Mouse (Mus musculus): ENCODE measurements around the gene Hoxa4. TPM values are rescaled to one million over a fixed set of nuclear protein-coding genes. Genes with fewer than 3 reads are reported as not detected.

Hoxa4 gene
- total and polyA plus RNA-seq, 2 experiments from 2014 or later, result 0.22 TPM; not detected in 1

DNA sequence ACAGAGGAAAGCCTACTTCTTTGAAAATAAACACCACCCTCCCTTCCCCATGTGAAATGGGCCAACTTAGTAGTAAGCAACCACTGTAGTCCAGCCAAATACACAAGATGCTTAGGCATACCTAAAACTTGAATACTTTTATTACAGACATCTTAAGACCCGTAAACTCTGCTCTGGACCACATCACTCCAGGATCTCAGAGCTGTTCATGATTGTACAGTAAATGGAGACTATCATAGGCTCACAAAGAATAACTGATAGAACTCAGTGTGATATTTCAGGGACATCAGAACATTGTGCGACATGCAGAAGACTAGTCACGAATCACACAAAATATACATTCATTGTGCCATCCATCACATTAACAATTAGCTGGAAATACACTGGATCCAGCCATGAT is 36.1 kb downstream of the Hoxa4 start:
- H3K27ac ChIP-seq (ENCODE audit: low read depth, low read length), result no peak overlapping the region
- ATAC-seq (ENCODE audit: low FRiP score) (no peak), DNase-seq (ENCODE audit: low spot score) (no peak)
- no peaks in the 10 kb centered on the region for H3K36me3 ChIP-seq (ENCODE audit: insufficient read depth, low read length)
- no peak for TF ChIP-seq CTCF (IDR thresholded peaks at IDR 0.05)
- H3K4me1 ChIP-seq (ENCODE audit: insufficient read depth, low read length), result peaks cover 5% of the 10 kb centered on the region; the same call in 1 of the 2 replicates
- H3K27me3 ChIP-seq (ENCODE audit: insufficient read depth, low read length), result peaks cover 85% of the 10 kb centered on the region
- H3K4me2 ChIP-seq (ENCODE audit: low read depth, low read length, poor library complexity, severe bottlenecking), result no peak overlapping the region
- H3K9ac ChIP-seq (replicated peaks; ENCODE audit: low read length, poor library complexity, severe bottlenecking), result no peak overlapping the region
- no peaks in the 10 kb centered on the region for H3K9me3 ChIP-seq (ENCODE audit: low read length)
- 42% methylated on average over 3 of the region's 3 CpGs for WGBS
- H3K4me3 ChIP-seq (ENCODE audit: low read depth, low read length), result no peak overlapping the region

DNA sequence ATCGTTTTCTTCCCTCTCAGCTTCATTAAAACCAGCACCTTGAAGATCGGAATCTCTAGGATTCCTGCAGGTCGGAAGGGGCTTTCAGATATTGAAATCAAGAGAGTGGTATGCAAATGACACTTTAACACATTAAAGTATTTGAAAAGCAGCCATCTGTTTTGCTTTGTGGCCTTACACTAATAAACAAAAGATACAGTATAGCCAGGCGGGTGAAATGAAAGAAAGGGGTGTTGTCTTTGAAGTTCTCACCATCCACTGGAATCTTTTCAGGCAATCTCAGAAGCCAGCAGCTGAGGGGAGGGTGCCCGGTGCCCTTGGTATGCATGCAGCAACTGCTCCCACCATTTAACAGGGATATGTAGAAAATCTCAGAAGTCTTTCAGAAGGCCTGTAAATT is 37.5 kb downstream of the Hoxa4 start:
- peaks cover 84% of the 10 kb centered on the region for H3K27me3 ChIP-seq (ENCODE audit: insufficient read depth, low read length)
- no peak for TF ChIP-seq CTCF (IDR thresholded peaks at IDR 0.05)

DNA sequence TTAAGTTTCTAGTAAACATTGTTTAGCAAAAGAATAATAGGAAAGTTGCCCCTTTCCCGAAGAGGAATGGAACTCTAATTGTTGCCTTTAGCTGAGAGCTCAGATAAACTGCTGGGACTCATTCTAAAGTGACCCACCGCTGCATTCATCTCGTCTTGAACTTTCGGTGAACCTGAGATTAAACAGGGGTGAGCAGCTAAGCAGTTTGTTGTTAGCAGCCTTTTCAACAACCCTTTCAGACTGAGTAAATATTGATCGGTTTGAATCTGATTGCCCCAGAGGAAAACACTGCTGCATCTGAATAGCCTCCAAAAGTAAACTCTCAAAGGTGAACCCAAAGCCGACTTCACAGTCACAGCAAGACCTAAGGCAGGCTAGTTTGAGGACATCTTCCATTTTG is 38.3 kb downstream of the Hoxa4 start:
- no peak for ATAC-seq (ENCODE audit: low FRiP score)
- no peak overlapping the region for H3K9ac ChIP-seq (replicated peaks; ENCODE audit: low read length, poor library complexity, severe bottlenecking)
- H3K4me2 ChIP-seq (ENCODE audit: low read depth, low read length, poor library complexity, severe bottlenecking), result no peak overlapping the region
- under 1% methylated on average over 6 of the region's 6 CpGs for WGBS
- DNase-seq (ENCODE audit: low spot score), result no peak
- no peak overlapping the region for H3K27ac ChIP-seq (ENCODE audit: low read depth, low read length)
- peaks cover 78% of the 10 kb centered on the region for H3K27me3 ChIP-seq (ENCODE audit: insufficient read depth, low read length)
- no peak overlapping the region for H3K4me3 ChIP-seq (ENCODE audit: low read depth, low read length)
- peaks cover under 1% of the 10 kb centered on the region; the same call in 1 of the 2 replicates for H3K4me1 ChIP-seq (ENCODE audit: insufficient read depth, low read length)
- no peaks in the 10 kb centered on the region for H3K36me3 ChIP-seq (ENCODE audit: insufficient read depth, low read length)
- no peak for TF ChIP-seq CTCF (IDR thresholded peaks at IDR 0.05)
- H3K9me3 ChIP-seq (ENCODE audit: low read length), result no peaks in the 10 kb centered on the region

More for the DNA sequence above, 37.5 kb downstream of the Hoxa4 start:
- no peak for DNase-seq (ENCODE audit: low spot score)
- ATAC-seq (ENCODE audit: low FRiP score), result no peak
- 8% methylated on average over 5 of the region's 5 CpGs for WGBS
- Histone ChIP-seq H3K27ac (ENCODE audit: low read depth, low read length) (no peak overlapping the region), H3K4me1 (ENCODE audit: insufficient read depth, low read length) (peaks cover 5% of the 10 kb centered on the region; the same call in 1 of the 2 replicates), H3K4me3 (ENCODE audit: low read depth, low read length) (no peak overlapping the region), H3K9me3 (ENCODE audit: low read length) (no peaks in the 10 kb centered on the region), H3K4me2 (ENCODE audit: low read depth, low read length, poor library complexity, severe bottlenecking) (no peak overlapping the region), H3K36me3 (ENCODE audit: insufficient read depth, low read length) (no peaks in the 10 kb centered on the region), H3K9ac (replicated peaks; ENCODE audit: low read length, poor library complexity, severe bottlenecking) (no peak overlapping the region)

DNA sequence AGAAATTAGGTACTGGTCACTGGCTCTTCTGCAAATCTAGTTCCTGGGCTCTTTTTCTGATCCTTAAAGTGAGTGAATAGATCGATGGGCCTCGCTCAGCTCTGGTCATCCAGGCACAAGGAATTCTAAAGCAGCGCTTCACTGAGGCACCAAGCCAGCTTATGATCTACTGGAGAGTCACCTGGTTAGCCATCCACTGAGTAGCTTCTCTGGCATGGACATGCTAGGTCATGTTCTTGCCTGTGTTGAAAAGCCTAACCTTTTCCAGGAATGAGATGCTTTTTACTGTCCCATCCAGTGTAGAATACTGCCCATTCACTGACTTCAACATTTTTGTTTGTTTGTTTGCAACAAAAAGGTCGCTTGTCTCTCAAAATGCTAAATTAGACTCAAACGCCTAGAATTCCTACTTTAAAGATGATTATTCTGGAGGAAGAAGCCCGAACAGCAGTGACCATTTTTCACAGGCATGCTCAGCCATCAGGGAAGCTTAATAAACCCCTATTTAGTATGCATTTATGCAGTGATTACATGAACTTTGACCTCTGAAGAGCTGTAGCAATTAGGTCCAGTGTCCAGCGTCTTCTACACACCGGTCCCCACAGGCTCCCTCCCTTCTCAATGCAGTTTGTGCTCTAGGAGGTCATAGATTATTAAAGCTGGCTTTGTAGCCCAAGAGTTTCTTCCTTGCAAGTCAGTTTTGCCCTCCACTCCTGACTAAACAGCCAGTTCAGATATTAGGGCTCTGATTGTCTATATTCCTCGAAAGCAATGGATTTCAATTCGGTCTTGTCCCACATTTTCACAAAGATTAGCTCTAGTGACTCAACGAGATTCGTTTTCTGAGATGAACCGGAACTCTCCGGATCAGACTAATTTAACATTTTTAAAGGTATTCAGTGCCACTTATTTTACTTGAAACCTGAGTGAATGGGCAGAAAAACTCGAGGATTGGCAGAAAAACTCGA is 39.0 kb downstream of the Hoxa4 start:
- no peak for DNase-seq (ENCODE audit: low spot score)
- H3K36me3 ChIP-seq (ENCODE audit: insufficient read depth, low read length), result no peaks in the 10 kb centered on the region
- H3K4me2 ChIP-seq (ENCODE audit: low read depth, low read length, poor library complexity, severe bottlenecking), result no peak overlapping the region
- H3K4me1 ChIP-seq (ENCODE audit: insufficient read depth, low read length), result no peaks in the 10 kb centered on the region
- H3K9ac ChIP-seq (replicated peaks; ENCODE audit: low read length, poor library complexity, severe bottlenecking), result no peak overlapping the region
- no peak overlapping the region for H3K4me3 ChIP-seq (ENCODE audit: low read depth, low read length)
- no peak for TF ChIP-seq CTCF (IDR thresholded peaks at IDR 0.05)
- ATAC-seq (ENCODE audit: low FRiP score), result no peak
- 5% methylated on average over 16 of the region's 16 CpGs for WGBS
- H3K9me3 ChIP-seq (ENCODE audit: low read length), result no peaks in the 10 kb centered on the region
- H3K27me3 ChIP-seq (ENCODE audit: insufficient read depth, low read length), result peaks cover 77% of the 10 kb centered on the region
- H3K27ac ChIP-seq (ENCODE audit: low read depth, low read length), result no peak overlapping the region

DNA sequence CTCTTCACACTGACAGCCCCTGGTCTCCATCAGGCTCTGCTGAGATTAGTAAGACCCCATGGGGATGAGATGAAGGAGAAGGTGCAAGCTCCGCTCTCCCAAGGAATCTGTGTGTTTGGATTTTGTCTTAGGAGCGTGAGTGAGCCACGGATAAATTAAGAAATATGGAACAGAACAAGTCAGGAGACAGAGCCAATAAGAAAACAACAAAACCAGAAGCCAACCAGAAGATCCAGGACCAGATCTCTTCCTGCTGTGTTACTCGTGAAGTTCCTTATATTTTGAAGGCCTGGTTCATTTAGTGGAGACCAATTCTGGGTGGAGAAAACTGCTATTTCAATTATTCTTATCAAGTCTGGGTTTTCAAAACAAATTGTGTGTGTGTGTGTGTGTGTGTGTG is 40.0 kb downstream of the Hoxa4 start:
- no peaks in the 10 kb centered on the region for H3K4me1 ChIP-seq (ENCODE audit: insufficient read depth, low read length)

DNA sequence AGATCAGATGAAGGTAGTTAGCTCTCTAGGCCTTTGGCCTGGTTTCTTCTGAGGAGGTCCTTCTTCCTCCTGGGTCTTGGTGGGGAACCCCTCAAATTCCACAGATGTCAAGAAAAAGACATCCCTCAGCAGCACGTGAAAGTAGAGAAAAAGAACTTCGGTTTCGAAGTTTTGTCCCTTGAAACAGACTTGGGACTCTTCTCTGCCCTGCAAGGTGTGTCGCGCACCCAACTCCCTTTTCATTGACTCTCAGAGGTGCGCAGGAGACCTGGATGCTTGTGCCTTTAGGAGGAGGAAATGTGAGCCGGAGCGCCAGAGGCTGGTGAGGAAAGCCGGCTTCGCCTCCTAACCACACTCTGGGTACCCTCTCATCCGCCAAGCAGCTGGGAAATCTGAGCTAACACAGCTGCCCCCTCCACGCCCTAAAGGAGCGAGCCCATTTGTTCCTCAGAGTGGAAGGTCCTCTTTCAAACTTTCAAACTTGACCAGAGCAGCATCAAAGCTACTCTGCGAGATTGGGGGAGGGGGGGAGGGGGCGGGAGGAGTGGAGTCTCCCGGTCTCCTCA is 41.1 kb downstream of the Hoxa4 start:
- Histone ChIP-seq H3K27ac (ENCODE audit: low read depth, low read length) (no peak overlapping the region), H3K4me3 (ENCODE audit: low read depth, low read length) (no peak overlapping the region), H3K9ac (replicated peaks; ENCODE audit: low read length, poor library complexity, severe bottlenecking) (no peak overlapping the region), H3K27me3 (ENCODE audit: insufficient read depth, low read length) (peaks cover 68% of the 10 kb centered on the region), H3K4me1 (ENCODE audit: insufficient read depth, low read length) (no peaks in the 10 kb centered on the region), H3K4me2 (ENCODE audit: low read depth, low read length, poor library complexity, severe bottlenecking) (no peak overlapping the region), H3K9me3 (ENCODE audit: low read length) (no peaks in the 10 kb centered on the region), H3K36me3 (ENCODE audit: insufficient read depth, low read length) (no peaks in the 10 kb centered on the region)
- DNase-seq (ENCODE audit: low spot score) (no peak), ATAC-seq (ENCODE audit: low FRiP score) (no peak)
- TF ChIP-seq CTCF (IDR thresholded peaks at IDR 0.05), result no peak
- WGBS, result 5% methylated on average over 16 of the region's 16 CpGs

More for the DNA sequence above, 40.0 kb downstream of the Hoxa4 start:
- no peak overlapping the region for H3K9ac ChIP-seq (replicated peaks; ENCODE audit: low read length, poor library complexity, severe bottlenecking)
- H3K27ac ChIP-seq (ENCODE audit: low read depth, low read length), result no peak overlapping the region
- ATAC-seq (ENCODE audit: low FRiP score), result no peak
- no peak overlapping the region for H3K4me2 ChIP-seq (ENCODE audit: low read depth, low read length, poor library complexity, severe bottlenecking)
- no peaks in the 10 kb centered on the region for H3K9me3 ChIP-seq (ENCODE audit: low read length)
- no peak for DNase-seq (ENCODE audit: low spot score)
- TF ChIP-seq CTCF (IDR thresholded peaks at IDR 0.05), result no peak
- H3K36me3 ChIP-seq (ENCODE audit: insufficient read depth, low read length), result no peaks in the 10 kb centered on the region
- H3K27me3 ChIP-seq (ENCODE audit: insufficient read depth, low read length), result peaks cover 79% of the 10 kb centered on the region
- H3K4me3 ChIP-seq (ENCODE audit: low read depth, low read length), result no peak overlapping the region
- WGBS, result 8% methylated on average over 4 of the region's 4 CpGs

MicroRNA genes within 50 kb of the gene (microRNA counts, 519-probe panel; counts per million panel counts)
- 1,627 counts per million, percentile 61 among the panel's probes with 10 or more counts for microRNA mmu-miR-196b

Small RNA genes within 50 kb of the gene (microRNA-seq; reads per million reads assigned to microRNA genes)
- gene Mir196b (ENCODE audit: borderline number of aligned reads), result 5.7 reads per million, percentile 12 among the genes with 10 or more reads in this experiment

Other genes starting within 250 kb of the Hoxa4 start
- 11.5 TPM in 2 replicates for gene Skap2, start 179.2 kb downstream of the Hoxa4 start, total RNA-seq (2014; rRNA removed)
- 9.3 and 12.5 TPM in 2 replicates for gene Skap2, start 179.2 kb downstream of the Hoxa4 start, polyA plus RNA-seq (2015; fragmentation: Nextera tagmentation; extraction: Ambion mirVana)
- gene Hoxa1, start 33.4 kb downstream of the Hoxa4 start, total RNA-seq (2014; rRNA removed), result 0.27 TPM in 1 of 2 replicates, not detected in the other
- 0.16 TPM in 1 of 2 replicates, not detected in the other for gene Hoxa1, start 33.4 kb downstream of the Hoxa4 start, polyA plus RNA-seq (2015; fragmentation: Nextera tagmentation; extraction: Ambion mirVana)
- gene Hoxa2, start 26.9 kb downstream of the Hoxa4 start, total RNA-seq (2014; rRNA removed), result 1.6 and 3.0 TPM in 2 replicates
- gene Hoxa2, start 26.9 kb downstream of the Hoxa4 start, polyA plus RNA-seq (2015; fragmentation: Nextera tagmentation; extraction: Ambion mirVana), result not detected in 2 replicates
- not detected in 2 replicates for gene 5730596B20Rik, start 14.3 kb downstream of the Hoxa4 start, total RNA-seq (2014; rRNA removed)
- gene 5730596B20Rik, start 14.3 kb downstream of the Hoxa4 start, polyA plus RNA-seq (2015; fragmentation: Nextera tagmentation; extraction: Ambion mirVana), result not detected in 2 replicates
- 10.4 TPM in 1 of 2 replicates, not detected in the other for gene Hoxa5, start 12.8 kb upstream of the Hoxa4 start, total RNA-seq (2014; rRNA removed)
- gene Hoxa5, start 12.8 kb upstream of the Hoxa4 start, polyA plus RNA-seq (2015; fragmentation: Nextera tagmentation; extraction: Ambion mirVana), result not detected in 2 replicates
- gene Hoxa6, start 17.0 kb upstream of the Hoxa4 start, total RNA-seq (2014; rRNA removed), result not detected in 2 replicates
- gene Hoxa6, start 17.0 kb upstream of the Hoxa4 start, polyA plus RNA-seq (2015; fragmentation: Nextera tagmentation; extraction: Ambion mirVana), result not detected in 2 replicates
- 1.6 TPM in 1 of 2 replicates, not detected in the other for gene Hoxa3, start 21.6 kb upstream of the Hoxa4 start, total RNA-seq (2014; rRNA removed)
- not detected in 2 replicates for gene Hoxa3, start 21.6 kb upstream of the Hoxa4 start, polyA plus RNA-seq (2015; fragmentation: Nextera tagmentation; extraction: Ambion mirVana)
- gene Gm28308, start 21.6 kb upstream of the Hoxa4 start, total RNA-seq (2014; rRNA removed), result not detected in 2 replicates
- not detected in 2 replicates for gene Gm28308, start 21.6 kb upstream of the Hoxa4 start, polyA plus RNA-seq (2015; fragmentation: Nextera tagmentation; extraction: Ambion mirVana)
- gene Hoxa7, start 30.1 kb upstream of the Hoxa4 start, total RNA-seq (2014; rRNA removed), result not detected in 2 replicates
- not detected in 2 replicates for gene Hoxa7, start 30.1 kb upstream of the Hoxa4 start, polyA plus RNA-seq (2015; fragmentation: Nextera tagmentation; extraction: Ambion mirVana)
- gene Hoxa9, start 39.3 kb upstream of the Hoxa4 start, total RNA-seq (2014; rRNA removed), result not detected in 2 replicates
- gene Hoxa9, start 39.3 kb upstream of the Hoxa4 start, polyA plus RNA-seq (2015; fragmentation: Nextera tagmentation; extraction: Ambion mirVana), result not detected in 2 replicates
- not detected in 2 replicates for gene Hoxa10, start 49.1 kb upstream of the Hoxa4 start, total RNA-seq (2014; rRNA removed)
- gene Hoxa10, start 49.1 kb upstream of the Hoxa4 start, polyA plus RNA-seq (2015; fragmentation: Nextera tagmentation; extraction: Ambion mirVana), result not detected in 2 replicates
- gene Hoxa11, start 54.1 kb upstream of the Hoxa4 start, total RNA-seq (2014; rRNA removed), result not detected in 2 replicates
- not detected in 2 replicates for gene Hoxa11, start 54.1 kb upstream of the Hoxa4 start, polyA plus RNA-seq (2015; fragmentation: Nextera tagmentation; extraction: Ambion mirVana)
- gene Hoxa13, start 69.1 kb upstream of the Hoxa4 start, total RNA-seq (2014; rRNA removed), result not detected in 2 replicates
- not detected in 2 replicates for gene Hoxa13, start 69.1 kb upstream of the Hoxa4 start, polyA plus RNA-seq (2015; fragmentation: Nextera tagmentation; extraction: Ambion mirVana)
- gene Evx1, start 121.7 kb upstream of the Hoxa4 start, total RNA-seq (2014; rRNA removed), result 1.0 and 2.2 TPM in 2 replicates
- 0.85 and 1.0 TPM in 2 replicates for gene Evx1, start 121.7 kb upstream of the Hoxa4 start, polyA plus RNA-seq (2015; fragmentation: Nextera tagmentation; extraction: Ambion mirVana)

Measured in midbrain, postnatal 0 days (tissue).